Mouse (Mus musculus) midbrain, embryonic 12.5 days (tissue): ENCODE measurements at regions not wholly inside any gene's neighbourhood (a gene's known extent, or its start where the extent isn't known, plus 50 kb on each side); places are given as distances from the start of the nearest gene placed in this dataset.
A peak's percentile ranks its signal among the peaks of the same experiment; 100 is the strongest.

ENCODE experiments used
- ATAC-seq: fragments of 200-750 bp; cut with Nextera tagmentation; 2 replicates; pipeline ENCODE4 v1.8.0; 2017; ENCODE audit warnings: low read depth, moderate TSS enrichment, moderate library complexity; ENCODE audit not compliant: low FRiP score
- H3K27ac ChIP-seq: fragments of 300-500 bp; sonication (generic); replicated peaks from 2 replicates; pipeline ENCODE4 v1.5.1; 2016; ENCODE audit warnings: mild to moderate bottlenecking
- H3K27me3 ChIP-seq: fragments of 300-500 bp; sonication (generic); 2 replicates; pipeline ENCODE4 v1.6.1; 2016; ENCODE audit warnings: mild to moderate bottlenecking
- H3K36me3 ChIP-seq: fragments of 300-500 bp; sonication (generic); 2 replicates; pipeline ENCODE4 v1.6.1; 2016
- H3K4me1 ChIP-seq: fragments of 300-500 bp; sonication (generic); 2 replicates; pipeline ENCODE4 v1.6.1; 2016
- H3K4me2 ChIP-seq: fragments of 300-500 bp; sonication (generic); replicated peaks from 2 replicates; pipeline ENCODE4 v1.6.1; 2016; ENCODE audit warnings: mild to moderate bottlenecking, moderate library complexity
- H3K4me3 ChIP-seq: fragments of 300-500 bp; sonication (generic); 2 replicates; pipeline ENCODE4 v1.5.1; 2016; ENCODE audit warnings: mild to moderate bottlenecking
- H3K9ac ChIP-seq: fragments of 300-500 bp; sonication (generic); replicated peaks from 2 replicates; pipeline ENCODE4 v1.6.1; 2016; ENCODE audit warnings: mild to moderate bottlenecking, moderate library complexity
- H3K9me3 ChIP-seq: fragments of 300-500 bp; sonication (generic); 2 replicates; pipeline ENCODE4 v1.6.1; 2016; ENCODE audit warnings: mild to moderate bottlenecking
- WGBS: fragments of 180-500 bp; shearing (Covaris S2); methylation state at CpG from one replicate; pipeline ENCODE4 v1.1.7; 2016; 5-methylcytosine and 5-hydroxymethylcytosine counted together

DNA sequence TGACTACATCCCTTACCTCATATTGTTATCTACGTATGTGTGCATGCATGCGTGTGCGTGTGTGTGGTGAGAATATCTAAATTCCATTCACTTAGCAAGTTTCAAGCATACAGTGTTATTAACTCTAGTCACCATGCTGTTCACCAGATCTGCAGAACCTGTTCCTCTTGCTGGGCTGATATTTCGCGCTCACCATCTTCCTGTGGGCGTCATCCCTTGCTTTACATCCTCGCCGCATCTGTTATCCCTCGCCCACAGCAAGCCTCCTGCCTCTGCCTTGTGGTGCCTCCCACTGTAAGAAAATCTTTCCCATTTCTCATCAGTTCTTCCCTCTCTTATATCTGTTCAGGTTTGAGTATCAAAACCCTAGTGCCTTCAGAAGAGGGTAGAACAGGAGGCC lies 124.4 kb upstream of the Atp2b1 start:
- no peak overlapping the region for H3K27ac ChIP-seq
- no peaks in the 10 kb centered on the region for H3K36me3 ChIP-seq
- no peaks in the 10 kb centered on the region for H3K27me3 ChIP-seq
- H3K9ac ChIP-seq, result no peak overlapping the region
- no peak overlapping the region for H3K4me3 ChIP-seq
- 95% methylated on average over 9 of the region's 9 CpGs for WGBS
- H3K4me2 ChIP-seq, result no peak overlapping the region
- no peaks in the 10 kb centered on the region for H3K9me3 ChIP-seq
- H3K4me1 ChIP-seq, result no peaks in the 10 kb centered on the region
- ATAC-seq, result no peak

DNA sequence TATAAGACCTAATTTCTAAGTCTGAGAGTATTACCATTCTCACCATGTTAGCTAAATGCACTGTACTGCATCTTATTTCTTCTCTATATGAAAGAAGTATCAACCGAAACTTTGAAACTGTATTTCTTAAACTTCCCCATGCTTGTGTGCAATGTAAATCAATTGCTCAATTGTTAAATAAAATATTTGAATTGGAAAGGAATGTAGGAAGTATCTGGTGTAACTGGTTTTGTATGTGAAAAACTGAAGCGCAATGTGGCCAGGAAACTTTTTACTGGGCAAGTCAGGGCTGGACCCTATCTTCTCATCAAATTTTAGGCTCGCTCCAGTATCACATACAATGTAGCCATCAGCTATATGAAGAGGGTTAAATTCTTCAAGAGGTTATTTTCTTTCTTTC lies 123.8 kb upstream of the Atp2b1 start:
- Histone ChIP-seq H3K4me1 (no peaks in the 10 kb centered on the region), H3K27me3 (no peaks in the 10 kb centered on the region)

DNA sequence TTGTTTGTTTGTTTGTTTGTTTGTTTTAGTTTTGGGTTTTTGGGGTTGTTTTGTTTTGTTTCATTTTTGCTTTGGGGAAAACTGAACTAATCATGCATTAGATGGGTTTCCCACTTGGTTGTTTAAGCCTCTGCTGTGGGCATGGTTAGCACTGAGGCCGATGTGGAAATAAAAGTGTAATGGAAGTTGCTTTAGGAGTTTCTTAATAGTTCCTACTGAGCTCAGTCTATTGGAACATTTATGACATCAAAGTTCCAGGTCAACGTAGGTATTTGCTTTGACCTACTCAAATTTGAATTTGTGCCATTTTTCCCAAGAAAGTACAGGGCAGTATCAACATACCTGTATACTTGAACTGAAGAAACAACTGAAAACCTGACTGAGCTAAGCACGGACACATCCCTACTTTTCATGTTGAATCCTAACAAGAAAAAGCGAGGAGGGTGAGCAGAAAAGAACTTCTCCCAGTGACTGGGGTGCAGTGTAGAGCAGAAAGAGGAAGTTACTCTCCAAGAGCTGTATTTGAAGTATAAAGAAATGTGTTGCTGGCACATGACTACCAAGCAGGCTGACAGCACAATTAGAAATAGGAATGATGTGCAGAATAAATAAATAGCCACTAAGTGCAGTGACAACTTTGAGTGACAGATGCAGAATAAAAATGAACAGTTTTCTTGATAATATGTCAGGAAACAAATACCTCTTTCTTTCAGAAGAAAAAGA lies 122.0 kb upstream of the Atp2b1 start:
- Histone ChIP-seq H3K9ac (no peak overlapping the region), H3K27me3 (no peaks in the 10 kb centered on the region), H3K4me1 (no peaks in the 10 kb centered on the region), H3K36me3 (no peaks in the 10 kb centered on the region), H3K4me2 (no peak overlapping the region), H3K4me3 (no peak overlapping the region), H3K9me3 (no peaks in the 10 kb centered on the region), H3K27ac (no peak overlapping the region)
- WGBS, result 84% methylated on average over 4 of the region's 4 CpGs
- no peak for ATAC-seq

More for the DNA sequence above, 123.8 kb upstream of the Atp2b1 start:
- WGBS, result 93% methylated on average over 3 of the region's 3 CpGs
- no peak overlapping the region for H3K27ac ChIP-seq
- H3K4me3 ChIP-seq, result no peak overlapping the region
- no peaks in the 10 kb centered on the region for H3K9me3 ChIP-seq
- H3K36me3 ChIP-seq, result no peaks in the 10 kb centered on the region
- H3K4me2 ChIP-seq, result no peak overlapping the region
- H3K9ac ChIP-seq, result no peak overlapping the region
- no peak for ATAC-seq

DNA sequence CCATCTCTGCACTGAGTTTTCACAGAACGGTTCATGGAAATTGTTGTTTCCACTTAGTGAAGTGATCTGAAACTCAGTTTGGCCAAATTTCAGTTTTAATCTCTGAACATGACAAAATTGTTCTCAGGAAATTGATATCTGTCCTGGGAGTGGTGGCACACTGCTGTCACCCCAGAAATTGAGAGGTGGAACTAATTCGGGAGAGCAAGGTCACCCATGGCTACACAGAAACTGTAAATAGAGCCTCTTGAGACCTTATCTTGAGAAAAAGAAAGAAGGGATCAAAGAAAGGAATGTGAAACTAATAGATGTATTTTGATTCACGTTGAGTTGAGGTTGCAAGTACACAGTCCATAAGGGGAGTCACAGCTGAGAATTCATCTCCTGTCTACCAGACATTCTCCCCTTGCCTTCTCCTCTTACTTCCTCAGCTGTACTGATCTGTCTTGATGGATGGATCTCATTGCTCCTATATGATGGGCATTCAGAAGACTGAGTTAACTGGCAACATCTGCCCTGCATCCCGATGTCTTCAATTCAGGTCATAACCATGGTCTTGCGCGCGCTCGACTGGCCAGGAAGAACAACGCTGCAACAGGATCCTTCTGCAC lies 120.2 kb upstream of the Atp2b1 start:
- Histone ChIP-seq H3K4me2 (no peak overlapping the region), H3K27me3 (no peaks in the 10 kb centered on the region), H3K4me3 (no peak overlapping the region), H3K4me1 (no peaks in the 10 kb centered on the region), H3K9ac (no peak overlapping the region), H3K9me3 (no peaks in the 10 kb centered on the region), H3K27ac (no peak overlapping the region), H3K36me3 (no peaks in the 10 kb centered on the region)
- 92% methylated on average over 9 of the region's 9 CpGs for WGBS
- ATAC-seq, result no peak

DNA sequence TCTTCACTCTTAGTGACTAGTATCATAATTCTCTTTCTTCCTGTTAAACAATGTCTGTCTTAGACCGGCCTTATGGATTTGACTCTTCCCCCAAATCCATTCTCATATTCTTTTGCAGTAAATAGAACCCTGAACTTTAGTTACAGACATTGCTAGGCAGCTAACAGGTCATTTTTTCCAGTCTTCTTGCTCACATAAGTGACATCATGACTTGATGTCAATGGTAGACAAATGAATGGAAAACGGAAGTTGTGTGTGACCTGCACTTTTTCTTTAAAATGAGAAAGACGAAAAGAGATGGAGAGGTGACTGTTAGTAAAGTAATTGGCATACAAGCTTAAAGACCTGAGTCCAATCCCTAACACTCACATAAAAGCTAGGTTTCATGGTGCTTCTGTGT lies 118.2 kb upstream of the Atp2b1 start:
- H3K4me2 ChIP-seq, result no peak overlapping the region
- H3K9me3 ChIP-seq, result no peaks in the 10 kb centered on the region
- H3K4me1 ChIP-seq, result no peaks in the 10 kb centered on the region
- no peak overlapping the region for H3K9ac ChIP-seq
- no peaks in the 10 kb centered on the region for H3K36me3 ChIP-seq
- H3K27me3 ChIP-seq, result no peaks in the 10 kb centered on the region
- H3K27ac ChIP-seq, result no peak overlapping the region
- 88% methylated on average over 3 of the region's 3 CpGs for WGBS
- ATAC-seq, result no peak
- H3K4me3 ChIP-seq, result no peak overlapping the region

DNA sequence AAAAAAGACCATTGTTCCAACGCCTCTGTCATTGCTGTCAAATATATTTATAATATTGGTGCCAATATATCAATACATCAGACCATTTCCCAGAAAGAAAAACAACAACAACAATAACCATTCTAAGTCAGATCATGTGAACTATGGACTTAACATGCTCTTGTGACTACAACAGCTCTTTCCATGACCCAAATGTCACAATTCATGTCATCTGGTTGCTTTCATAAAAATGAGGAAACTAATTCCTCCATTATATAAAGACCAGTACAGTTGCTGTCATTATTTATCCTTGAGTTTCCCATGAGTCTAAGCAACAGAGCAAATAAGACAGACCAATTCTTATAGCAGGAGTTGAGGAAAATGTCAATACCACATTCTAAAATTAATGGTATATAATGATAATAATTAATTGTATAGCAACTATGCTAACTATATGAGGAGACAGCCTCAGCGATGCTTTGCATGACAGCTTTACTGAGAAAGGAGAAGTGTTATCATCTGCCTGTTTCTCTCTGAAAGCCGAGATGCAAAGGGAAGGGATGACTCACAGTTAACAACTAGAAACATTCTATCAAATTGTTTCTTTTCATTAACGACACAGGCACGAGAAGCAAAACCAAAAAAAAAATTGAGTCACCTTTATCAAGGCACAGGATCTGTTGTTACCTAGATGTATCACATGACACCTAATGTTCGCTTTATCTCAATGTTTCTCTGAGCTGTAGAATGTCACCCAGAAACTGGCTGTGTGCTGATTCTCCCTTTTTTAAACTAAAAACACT lies 115.4 kb upstream of the Atp2b1 start:
- Histone ChIP-seq H3K4me2 (no peak overlapping the region), H3K4me3 (no peak overlapping the region), H3K27me3 (no peaks in the 10 kb centered on the region), H3K36me3 (no peaks in the 10 kb centered on the region), H3K9ac (no peak overlapping the region), H3K27ac (no peak overlapping the region), H3K9me3 (no peaks in the 10 kb centered on the region), H3K4me1 (no peaks in the 10 kb centered on the region)
- WGBS, result 89% methylated on average over 6 of the region's 6 CpGs
- no peak for ATAC-seq

DNA sequence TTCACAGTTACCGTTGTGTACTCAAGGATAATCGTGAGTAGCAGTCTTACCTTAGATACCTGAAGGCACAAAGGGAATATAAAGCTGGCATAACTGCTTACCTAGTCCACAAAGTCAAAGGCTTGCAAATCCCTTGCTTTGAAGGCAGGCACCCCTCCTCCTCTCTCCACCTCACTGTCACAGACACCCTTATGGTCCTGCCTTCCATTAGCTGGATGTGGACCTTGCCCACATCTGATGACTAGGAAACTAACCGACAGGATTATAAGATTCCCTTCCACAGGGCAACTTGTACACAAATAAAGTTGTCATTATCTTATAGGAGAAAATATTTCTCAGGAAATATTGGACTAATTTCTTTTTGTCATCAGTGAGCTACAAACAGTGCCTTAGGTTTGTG lies 114.4 kb upstream of the Atp2b1 start:
- 84% methylated on average over 3 of the region's 3 CpGs for WGBS
- no peak overlapping the region for H3K9ac ChIP-seq
- ATAC-seq, result no peak
- no peak overlapping the region for H3K4me3 ChIP-seq
- no peak overlapping the region for H3K4me2 ChIP-seq
- no peaks in the 10 kb centered on the region for H3K9me3 ChIP-seq
- no peaks in the 10 kb centered on the region for H3K4me1 ChIP-seq
- H3K27ac ChIP-seq, result no peak overlapping the region
- no peaks in the 10 kb centered on the region for H3K27me3 ChIP-seq
- H3K36me3 ChIP-seq, result no peaks in the 10 kb centered on the region

DNA sequence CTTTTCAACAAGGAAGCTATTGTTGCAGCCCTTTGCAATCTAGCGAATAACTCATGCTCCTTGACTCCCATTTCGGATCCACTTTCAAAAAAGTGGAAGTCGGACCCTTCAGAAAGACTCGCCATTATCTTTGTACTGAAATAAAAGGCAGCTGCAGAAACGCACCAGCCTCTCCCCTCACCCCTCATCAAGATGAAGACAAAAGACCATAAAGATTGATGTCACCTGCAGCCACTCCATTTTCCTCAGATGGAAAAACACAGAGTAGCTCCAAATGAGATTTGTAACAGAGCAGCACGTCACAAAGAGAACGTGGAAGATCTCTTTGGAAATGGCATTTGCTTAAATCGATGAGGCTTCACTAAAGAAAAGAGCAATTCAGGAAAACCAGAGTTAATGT lies 113.3 kb upstream of the Atp2b1 start:
- no peak overlapping the region for H3K4me2 ChIP-seq
- ATAC-seq, result peak; percentile 47; the same call in 1 of the 2 replicates
- WGBS, result 29% methylated on average over 8 of the region's 8 CpGs

DNA sequence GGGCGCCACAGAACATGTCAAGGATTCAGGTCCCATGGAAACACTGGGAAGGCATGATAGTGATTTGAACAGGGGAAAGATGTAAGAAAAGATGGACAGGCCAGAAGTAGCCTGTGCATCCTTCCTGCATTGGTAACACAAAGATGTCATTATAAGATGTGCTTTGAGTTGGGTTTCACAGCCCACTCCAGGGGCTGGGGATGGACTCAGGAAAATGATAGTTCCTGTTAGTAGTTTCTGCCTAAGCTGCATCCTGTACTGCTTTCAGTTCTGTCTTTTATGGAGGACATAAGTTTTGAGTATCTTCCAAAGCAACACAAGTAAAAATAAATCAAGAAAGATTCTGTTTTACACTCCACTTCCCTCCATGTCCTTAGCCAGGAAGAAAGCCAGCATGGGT lies 109.2 kb upstream of the Atp2b1 start:
- H3K27ac ChIP-seq, result no peak overlapping the region
- H3K9me3 ChIP-seq, result no peaks in the 10 kb centered on the region
- ATAC-seq, result no peak
- no peak overlapping the region for H3K4me3 ChIP-seq
- no peaks in the 10 kb centered on the region for H3K36me3 ChIP-seq
- H3K9ac ChIP-seq, result no peak overlapping the region
- 86% methylated on average over 1 of the region's 1 CpGs for WGBS
- no peaks in the 10 kb centered on the region for H3K4me1 ChIP-seq
- H3K27me3 ChIP-seq, result no peaks in the 10 kb centered on the region
- H3K4me2 ChIP-seq, result no peak overlapping the region

More for the DNA sequence above, 113.3 kb upstream of the Atp2b1 start:
- H3K9ac ChIP-seq, result no peak overlapping the region
- no peak overlapping the region for H3K27ac ChIP-seq
- no peaks in the 10 kb centered on the region for H3K9me3 ChIP-seq
- H3K4me3 ChIP-seq, result no peak overlapping the region
- no peaks in the 10 kb centered on the region for H3K27me3 ChIP-seq
- no peaks in the 10 kb centered on the region for H3K36me3 ChIP-seq
- H3K4me1 ChIP-seq, result no peaks in the 10 kb centered on the region

DNA sequence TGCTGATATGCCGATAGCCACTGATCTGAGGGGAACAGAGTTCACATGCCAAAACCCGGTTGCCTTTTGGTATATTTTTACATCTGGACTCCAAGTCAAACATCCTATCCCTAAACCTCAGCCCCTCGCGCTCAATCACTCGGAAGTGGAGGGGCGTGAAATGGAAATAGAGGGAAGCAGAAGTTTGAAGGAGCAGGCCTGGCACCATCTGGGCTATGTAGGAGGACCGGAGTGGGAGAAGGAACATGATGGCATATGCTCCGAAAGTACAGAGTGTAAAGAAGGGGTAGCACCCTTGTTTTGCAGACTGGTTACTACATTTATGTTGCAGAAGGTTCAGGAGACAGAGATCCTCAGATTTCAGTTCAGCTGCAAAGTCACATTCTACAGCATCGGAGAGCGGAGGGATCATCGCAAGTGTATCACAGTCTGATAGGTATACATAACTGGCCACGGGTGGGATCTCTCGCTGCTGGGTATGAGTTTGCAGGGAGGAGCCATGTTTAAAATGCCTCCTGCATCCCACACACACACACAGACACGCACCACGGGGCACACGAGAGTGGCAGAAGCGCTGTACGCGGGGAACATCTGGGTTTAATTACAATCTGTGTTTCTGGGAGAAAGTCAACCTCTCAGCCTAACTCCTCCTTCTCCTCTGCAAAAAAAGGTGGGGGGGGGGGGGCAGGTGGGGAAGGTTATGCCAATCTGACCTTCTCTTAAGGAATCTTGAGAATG lies 107.2 kb upstream of the Atp2b1 start:
- H3K4me2 ChIP-seq, result no peak overlapping the region
- no peak overlapping the region for H3K27ac ChIP-seq
- no peaks in the 10 kb centered on the region for H3K4me1 ChIP-seq
- H3K4me3 ChIP-seq, result no peak overlapping the region
- H3K9me3 ChIP-seq, result no peaks in the 10 kb centered on the region
- no peak for ATAC-seq
- H3K36me3 ChIP-seq, result no peaks in the 10 kb centered on the region
- 89% methylated on average over 19 of the region's 19 CpGs for WGBS
- no peaks in the 10 kb centered on the region for H3K27me3 ChIP-seq
- H3K9ac ChIP-seq, result no peak overlapping the region

DNA sequence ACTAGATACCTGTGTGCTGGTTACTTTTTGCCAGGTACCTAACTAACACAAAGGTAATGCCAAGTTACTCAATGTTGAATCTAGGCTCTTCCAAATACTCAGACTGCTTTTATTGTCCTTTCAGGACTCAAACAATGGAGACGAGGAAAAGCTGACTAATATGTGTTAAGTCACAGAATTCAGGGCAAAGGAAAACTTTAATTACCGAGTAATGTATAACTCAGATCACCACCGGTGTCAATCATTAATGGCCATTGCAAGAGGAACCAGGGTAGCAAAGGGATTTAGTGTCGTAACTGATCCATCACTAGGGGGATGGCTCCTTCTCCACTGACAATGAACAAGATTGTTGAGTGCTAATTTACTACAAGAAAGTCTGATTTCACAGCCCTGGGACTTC lies 105.6 kb upstream of the Atp2b1 start:
- Histone ChIP-seq H3K9ac (no peak overlapping the region), H3K9me3 (no peaks in the 10 kb centered on the region), H3K4me3 (no peak overlapping the region), H3K36me3 (no peaks in the 10 kb centered on the region), H3K4me1 (no peaks in the 10 kb centered on the region), H3K4me2 (no peak overlapping the region), H3K27ac (no peak overlapping the region), H3K27me3 (no peaks in the 10 kb centered on the region)
- ATAC-seq, result no peak
- WGBS, result 86% methylated on average over 4 of the region's 4 CpGs

DNA sequence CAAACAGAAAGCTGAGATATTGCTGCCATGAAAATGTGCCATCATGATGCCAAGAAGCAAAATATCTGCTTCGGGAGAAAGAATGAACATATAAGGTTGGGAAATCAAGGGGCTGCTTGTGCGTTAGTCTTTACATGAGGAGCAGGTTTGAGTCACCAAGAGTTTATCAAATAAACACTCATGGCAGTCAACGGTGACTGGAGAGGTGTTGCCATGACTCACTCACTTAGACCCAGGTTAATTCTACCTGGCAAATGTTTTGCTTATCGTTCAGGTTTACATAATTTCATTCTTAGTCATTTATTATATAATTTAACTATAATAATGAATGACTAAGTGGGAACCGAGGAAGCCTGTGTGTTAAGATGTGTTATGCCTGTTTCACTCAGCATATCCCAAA lies 85.2 kb upstream of the Atp2b1 start:
- no peak overlapping the region for H3K27ac ChIP-seq
- H3K9me3 ChIP-seq, result no peaks in the 10 kb centered on the region
- H3K27me3 ChIP-seq, result no peaks in the 10 kb centered on the region
- H3K36me3 ChIP-seq, result no peaks in the 10 kb centered on the region
- 92% methylated on average over 5 of the region's 5 CpGs for WGBS
- no peaks in the 10 kb centered on the region for H3K4me1 ChIP-seq
- no peak overlapping the region for H3K4me2 ChIP-seq
- H3K4me3 ChIP-seq, result no peak overlapping the region
- ATAC-seq, result no peak
- no peak overlapping the region for H3K9ac ChIP-seq
